Mouse (Mus musculus) left cerebral cortex, postnatal 10 days (tissue): ENCODE measurements around the gene Lias. TPM values are rescaled to one million over a fixed set of nuclear protein-coding genes. Genes with fewer than 3 reads are reported as not detected.

Experiments
- total RNA-seq, 2 experiments: library from RNA; stranded (reverse); gene quantifications; 2 replicates each; pipeline ENCODE4 v1.2.3; 2021

The Lias gene
- total RNA-seq, 2 experiments from 2014 or later: 36.4 to 37.3 TPM

Other genes starting within 250 kb of the Lias start
- gene Wdr19, start 191.8 kb upstream of the Lias start, total RNA-seq: 10 to 100 TPM; 18.9 to 20.0 TPM
- 10 to 100 TPM; 20.7 to 22.4 TPM for gene Rfc1, start 55.8 kb upstream of the Lias start, total RNA-seq
- under 1 TPM; 0.36 to 0.39 TPM for gene Klb, start 43.2 kb upstream of the Lias start, total RNA-seq
- gene Rpl9, start 53 bp upstream of the Lias start, total RNA-seq: 100 to 1,000 TPM; 665 to 666 TPM
- gene Ugdh, start 44.5 kb downstream of the Lias start, total RNA-seq: 10 to 100 TPM; 29.3 to 30.1 TPM
- not detected for gene Gm43552, start 101.3 kb downstream of the Lias start, total RNA-seq
- 100 to 1,000 TPM; 127 to 143 TPM for gene Smim14, start 145.7 kb downstream of the Lias start, total RNA-seq
- 100 to 1,000 TPM; 134 to 138 TPM for gene Ube2k, start 145.7 kb downstream of the Lias start, total RNA-seq